Mouse (Mus musculus) bone marrow, adult 2 months (tissue): ENCODE measurements around the gene Akap11.

Experiments
- CTCF ChIP-seq: fragments of 200-500 bp; IDR thresholded peaks from 2 replicates; pipeline ENCODE4 v1.5.1; 2011; ENCODE audit warnings: low read length, control low read depth; ENCODE audit not compliant: control insufficient read depth, insufficient read depth
- POLR2A ChIP-seq: fragments of 200-500 bp; IDR thresholded peaks from 2 replicates; pipeline ENCODE4 v1.6.1; 2011; ENCODE audit warnings: low read depth, mild to moderate bottlenecking, control low read depth, low read length, borderline replicate concordance; ENCODE audit not compliant: control insufficient read depth

DNA sequence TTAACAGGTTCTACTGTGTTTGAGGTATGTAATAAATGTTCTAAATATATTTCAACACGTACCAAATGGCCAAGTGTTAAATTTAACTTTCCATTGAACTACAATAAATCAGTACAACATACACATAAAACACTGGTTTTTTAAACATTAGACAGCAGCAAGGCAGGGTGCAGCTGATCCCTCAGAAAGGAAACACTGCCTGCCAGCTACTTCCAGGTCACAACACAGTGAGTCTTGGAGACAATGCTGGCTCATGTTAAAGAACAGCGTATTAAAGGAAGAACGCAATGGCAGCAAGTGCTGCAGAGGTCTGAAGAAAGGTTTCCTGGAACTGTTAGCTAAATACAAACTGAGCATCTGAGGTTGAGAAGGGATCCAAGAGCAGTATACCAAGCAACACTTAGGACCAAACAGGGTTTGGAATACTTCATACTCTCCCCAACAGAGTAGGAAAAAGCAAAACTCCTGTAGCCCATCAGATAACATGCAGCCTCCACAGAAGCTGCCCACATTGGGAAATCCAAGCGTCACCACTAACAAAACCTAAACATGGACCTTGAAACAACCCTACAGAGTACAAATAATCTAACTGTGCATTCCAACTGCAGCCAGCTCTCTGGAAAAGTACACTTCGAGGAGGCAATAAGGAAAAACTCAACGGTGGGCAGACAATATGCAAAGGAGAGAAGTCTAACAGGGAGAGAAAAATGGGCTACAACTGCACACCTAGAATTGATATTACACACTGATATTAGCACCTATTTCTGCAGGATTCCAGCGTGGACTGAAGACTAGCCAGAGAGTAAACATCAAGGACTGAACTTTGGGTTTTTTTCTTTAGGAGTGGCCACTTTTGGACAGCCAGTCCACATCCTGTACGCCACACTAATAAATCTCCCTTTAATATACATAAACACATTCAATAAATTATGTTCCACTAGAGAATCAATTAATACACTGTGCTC lies 7.9 kb downstream of the Akap11 start:
- no peak for TF ChIP-seq POLR2A
- no peak for TF ChIP-seq CTCF
